Mouse (Mus musculus) liver, adult 2 months (tissue): ENCODE measurements around the gene Anks3. TPM values are rescaled to one million over a fixed set of nuclear protein-coding genes. Genes with fewer than 3 reads are reported as not detected.

Experiments used
- DNase-seq: peaks from one replicate; pipeline ENCODE4 v3.0.0-alpha.2; 2011; ENCODE audit warnings: low read depth, low spot score; ENCODE audit errors: extremely low read depth
- H3K27ac ChIP-seq: fragments of 200-500 bp; replicated peaks from 2 replicates; pipeline ENCODE4 v1.5.1; 2012; ENCODE audit warnings: low read depth, mild to moderate bottlenecking, control low read depth, inconsistent platforms, low read length; ENCODE audit not compliant: insufficient read depth
- H3K27me3 ChIP-seq: fragments of 200-500 bp; 2 replicates; pipeline ENCODE4 v1.6.1; 2012; ENCODE audit warnings: mild to moderate bottlenecking, moderate library complexity, low read length, inconsistent platforms; ENCODE audit not compliant: control insufficient read depth, insufficient read depth
- H3K36me3 ChIP-seq: fragments of 200-500 bp; 2 replicates; pipeline ENCODE4 v1.6.1; 2012; ENCODE audit warnings: low read length, inconsistent platforms; ENCODE audit not compliant: control insufficient read depth, insufficient read depth
- H3K4me1 ChIP-seq: fragments of 200-500 bp; 2 replicates; pipeline ENCODE4 v1.6.1; 2011; ENCODE audit warnings: low read length; ENCODE audit not compliant: control insufficient read depth, insufficient read depth
- H3K4me3 ChIP-seq: fragments of 200-500 bp; 2 replicates; pipeline ENCODE4 v1.5.1; 2011; ENCODE audit warnings: low read depth, mild to moderate bottlenecking, control low read depth, low read length, moderate library complexity; ENCODE audit not compliant: insufficient read depth
- H3K79me2 ChIP-seq: fragments of 200-500 bp; 2 replicates; pipeline ENCODE4 v1.6.1; 2012; ENCODE audit warnings: inconsistent platforms, mild to moderate bottlenecking, low read length, moderate library complexity; ENCODE audit not compliant: control insufficient read depth, insufficient read depth
- H3K9ac ChIP-seq: fragments of 200-500 bp; 2 replicates; pipeline ENCODE4 v1.6.1; 2012; ENCODE audit warnings: low read depth, mild to moderate bottlenecking, control low read depth, inconsistent platforms, low read length
- CTCF ChIP-seq: fragments of 200-500 bp; IDR thresholded peaks from 2 replicates; pipeline ENCODE4 v1.5.1; 2011; ENCODE audit warnings: low read depth, low read length, control low read depth
- POLR2A ChIP-seq: fragments of 200-500 bp; IDR thresholded peaks from 2 replicates; pipeline ENCODE4 v1.6.1; 2011; ENCODE audit warnings: low read length, control low read depth; ENCODE audit not compliant: insufficient read depth; ENCODE audit errors: extremely low read depth
- WGBS: fragments of 180-500 bp; shearing (Covaris S2); methylation state at CpG from one replicate; pipeline ENCODE4 v1.1.7; 2018; 5-methylcytosine and 5-hydroxymethylcytosine counted together
- polyA plus RNA-seq: library from polyadenylated mRNA; depleted of rRNA; stranded (reverse); fragments of >200 nt; gene quantifications from 2 replicates; pipeline ENCODE4 v1.2.3, GENCODE M21; 2012; rRNA removed
- total RNA-seq: library from RNA; depleted of rRNA; stranded (reverse); fragments of >200 nt; gene quantifications from 2 replicates; pipeline ENCODE4 v1.2.3, GENCODE M21; 2014; rRNA removed

Anks3 gene
- total and polyA plus RNA-seq, 2 experiments, result 11.3 to 22.3 TPM

DNA sequence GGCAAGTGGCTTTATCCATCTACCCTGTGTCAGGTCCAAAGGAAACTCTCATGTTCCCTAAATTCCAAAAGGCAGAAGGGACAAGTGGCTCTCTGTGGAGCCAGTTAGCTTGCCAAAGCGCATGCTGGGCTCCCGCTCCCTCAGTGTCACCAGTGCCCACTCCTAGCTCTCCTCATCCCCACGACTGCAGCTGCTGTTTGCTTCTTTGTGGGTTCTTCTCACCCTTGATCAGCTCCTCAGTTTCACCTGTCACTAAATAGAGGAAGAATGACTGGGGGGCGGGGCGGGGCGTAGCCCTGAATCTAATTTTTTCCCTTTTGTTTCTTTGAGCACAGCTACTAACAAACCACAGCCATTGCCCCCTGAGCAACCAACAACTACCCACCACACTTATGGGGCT lies 65.1 kb downstream of the Anks3 start:
- H3K27ac ChIP-seq, result no peak overlapping the region
- H3K36me3 ChIP-seq, result no peaks in the 10 kb centered on the region
- no peak overlapping the region for H3K9ac ChIP-seq
- H3K4me1 ChIP-seq, result peaks cover 28% of the 10 kb centered on the region
- no peak for DNase-seq
- no peaks in the 10 kb centered on the region for H3K27me3 ChIP-seq
- TF ChIP-seq CTCF, result no peak
- H3K79me2 ChIP-seq, result peaks cover 31% of the 10 kb centered on the region; the same call in 1 of the 2 replicates
- H3K4me3 ChIP-seq, result no peak overlapping the region
- WGBS, result 94% methylated on average over 6 of the region's 6 CpGs

DNA sequence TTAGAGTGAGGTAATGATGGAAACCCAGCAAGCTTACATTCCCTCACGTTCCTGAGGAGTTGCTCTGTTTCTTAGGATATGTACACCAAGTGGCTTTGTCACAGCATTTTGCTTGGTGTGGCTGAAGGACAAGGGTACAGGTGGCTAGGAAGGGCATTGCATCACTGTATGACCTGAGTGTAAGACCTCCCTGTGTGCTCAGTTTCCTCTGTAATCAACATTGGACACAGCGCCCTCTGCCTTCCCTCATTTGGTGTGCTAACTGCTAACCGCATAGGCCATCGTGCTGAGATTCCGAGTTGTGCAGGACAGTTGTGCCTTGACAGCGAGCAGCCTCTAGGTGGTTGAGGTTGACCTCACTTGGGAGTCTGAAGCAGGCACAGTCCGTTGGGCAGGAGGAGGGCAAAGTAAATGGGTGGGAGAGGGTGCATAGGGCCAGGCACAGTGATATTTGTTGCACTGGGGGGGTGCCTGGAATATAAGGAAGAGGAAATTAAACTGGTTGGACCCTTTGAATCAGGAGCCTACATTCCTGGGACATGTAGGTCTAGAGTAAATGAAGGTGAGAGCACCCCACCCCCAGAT lies 66.8 kb downstream of the Anks3 start:
- Histone ChIP-seq H3K4me1 (peaks cover 28% of the 10 kb centered on the region), H3K27me3 (no peaks in the 10 kb centered on the region), H3K4me3 (no peak overlapping the region), H3K36me3 (no peaks in the 10 kb centered on the region), H3K9ac (peak overlapping the region; percentile 24), H3K27ac (peak overlapping the region; percentile 74), H3K79me2 (peaks cover 31% of the 10 kb centered on the region; the same call in 1 of the 2 replicates)
- TF ChIP-seq POLR2A (no peak), CTCF (peak; percentile 62)
- 15% methylated on average over 7 of the region's 7 CpGs for WGBS
- DNase-seq, result peak; percentile 77

DNA sequence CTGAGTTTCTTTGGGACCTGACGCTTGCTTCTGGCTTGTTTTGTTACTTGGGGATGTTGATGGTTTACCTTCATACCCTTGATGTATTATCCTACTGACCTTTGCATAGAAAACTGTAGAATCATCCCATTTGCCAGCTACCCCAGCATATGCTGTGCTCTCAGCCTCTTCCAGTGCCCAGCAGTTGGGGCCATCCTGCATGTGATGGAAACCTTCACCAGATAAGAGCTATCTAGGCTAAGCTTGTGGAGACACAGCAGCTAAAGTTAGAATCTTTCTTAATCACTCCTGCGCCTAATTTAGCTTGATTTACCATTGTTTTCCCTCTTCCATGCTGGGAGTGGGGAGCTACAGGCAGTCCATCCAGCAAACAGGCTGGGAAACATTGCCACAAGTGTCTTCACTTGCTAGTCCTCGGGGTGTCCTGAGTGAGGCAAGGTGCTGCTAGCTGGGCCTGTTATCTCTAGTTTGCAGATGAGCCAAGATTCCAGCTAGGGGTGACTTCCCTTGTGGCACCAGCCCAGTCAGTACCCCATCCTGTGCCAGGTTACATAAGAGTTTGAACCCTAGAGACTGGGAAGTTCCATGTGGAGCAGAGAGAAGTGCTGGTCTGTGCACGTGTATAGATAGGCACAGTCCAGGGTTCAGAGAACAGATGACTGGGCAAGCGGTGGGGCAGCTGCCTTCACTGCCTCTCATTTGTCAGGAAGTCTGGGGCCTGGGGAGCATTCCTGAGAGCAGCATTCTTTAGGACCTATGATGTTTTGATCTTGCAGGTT lies 67.6 kb downstream of the Anks3 start:
- no peak overlapping the region; the same call in 1 of the 2 replicates for H3K9ac ChIP-seq
- TF ChIP-seq POLR2A (no peak), CTCF (no peak)
- peak; percentile 99 for DNase-seq

DNA sequence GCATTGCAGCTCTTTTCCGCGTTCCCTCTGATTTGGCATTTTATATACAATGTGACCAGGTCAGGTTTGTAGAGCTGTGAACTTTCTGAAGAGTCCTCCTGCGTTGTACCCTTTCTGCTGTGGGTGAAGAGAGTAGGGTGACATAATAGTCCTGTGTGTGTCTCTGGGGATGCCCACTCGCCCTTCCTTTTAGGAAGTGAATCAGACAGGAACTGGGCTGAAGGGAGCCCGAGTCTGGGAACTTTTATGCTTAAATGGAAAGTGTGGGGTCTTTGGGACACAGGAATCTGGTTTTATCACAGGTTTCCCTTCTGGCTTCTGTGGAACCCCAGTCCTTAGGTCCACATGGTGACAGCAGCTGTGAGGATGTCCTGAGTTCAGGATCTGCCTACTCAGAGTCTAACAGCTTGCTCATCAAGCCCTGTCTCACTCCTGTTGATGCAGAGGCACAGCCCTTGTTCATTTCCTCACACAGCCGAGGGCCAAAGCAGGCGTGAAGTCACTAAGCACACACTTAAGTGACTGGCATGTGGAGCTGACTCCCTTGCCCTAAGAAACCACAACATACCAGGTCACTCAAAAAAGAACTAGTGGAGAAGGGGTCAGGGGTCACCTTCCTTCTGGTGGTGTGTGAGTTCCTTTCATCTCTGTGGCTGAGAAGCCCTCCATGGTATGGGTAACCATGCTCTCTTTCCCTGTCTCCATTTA lies 69.7 kb downstream of the Anks3 start:
- Histone ChIP-seq H3K79me2 (peaks cover 40% of the 10 kb centered on the region; the same call in 1 of the 2 replicates), H3K27me3 (no peaks in the 10 kb centered on the region), H3K36me3 (no peaks in the 10 kb centered on the region), H3K9ac (no peak overlapping the region), H3K4me1 (peaks cover 39% of the 10 kb centered on the region), H3K27ac (peak overlapping the region; percentile 42), H3K4me3 (no peak overlapping the region)
- WGBS, result 65% methylated on average over 7 of the region's 7 CpGs
- TF ChIP-seq POLR2A (no peak), CTCF (no peak)
- no peak for DNase-seq

More for the DNA sequence above, 67.6 kb downstream of the Anks3 start:
- H3K27me3 ChIP-seq, result no peaks in the 10 kb centered on the region
- WGBS, result 19% methylated on average over 5 of the region's 5 CpGs
- H3K36me3 ChIP-seq, result no peaks in the 10 kb centered on the region
- no peak overlapping the region for H3K4me3 ChIP-seq
- peak overlapping the region; percentile 74 for H3K27ac ChIP-seq
- peaks cover 30% of the 10 kb centered on the region for H3K4me1 ChIP-seq
- H3K79me2 ChIP-seq, result peaks cover 31% of the 10 kb centered on the region; the same call in 1 of the 2 replicates

DNA sequence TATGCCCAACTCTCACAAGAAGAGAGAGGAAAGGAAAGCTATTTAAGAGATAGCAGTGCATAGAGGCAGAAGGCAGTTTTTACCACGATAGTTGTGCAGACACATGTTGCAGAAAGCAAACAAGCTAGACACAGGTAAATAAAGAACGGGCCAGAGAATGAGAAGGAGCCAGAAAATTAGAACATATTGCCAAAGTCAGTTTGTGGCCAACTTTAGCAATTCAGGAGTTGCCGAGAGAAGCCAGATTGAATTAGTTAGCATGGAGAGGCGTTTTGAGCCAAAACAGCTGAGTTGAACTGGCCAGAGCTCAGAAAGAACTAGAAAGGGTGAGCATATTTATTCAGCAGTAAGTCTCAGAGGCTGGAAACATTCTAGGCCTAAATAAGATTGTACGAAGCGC lies 71.8 kb downstream of the Anks3 start:
- peaks cover 47% of the 10 kb centered on the region for H3K4me1 ChIP-seq
- no peak for TF ChIP-seq CTCF
- TF ChIP-seq POLR2A, result no peak
- DNase-seq, result peak; percentile 99
- H3K27me3 ChIP-seq, result no peaks in the 10 kb centered on the region
- peaks cover 39% of the 10 kb centered on the region; the same call in 1 of the 2 replicates for H3K79me2 ChIP-seq
- 0 out of 2 replicates have a peak, but pooled peaks cover 2% of the 10 kb centered on the region for H3K36me3 ChIP-seq
- WGBS, result 18% methylated on average over 6 of the region's 6 CpGs
- no peak overlapping the region for H3K4me3 ChIP-seq
- no peak overlapping the region for H3K9ac ChIP-seq
- H3K27ac ChIP-seq, result peak overlapping the region; percentile 24; the same call in 1 of the 2 replicates

Other genes starting within 250 kb of the Anks3 start
- 10.0 and 11.2 TPM in 2 replicates for gene Nmral1, start 244.8 kb downstream of the Anks3 start, total RNA-seq
- gene Nmral1, start 244.8 kb downstream of the Anks3 start, polyA plus RNA-seq, result 4.8 and 7.8 TPM in 2 replicates
- 40.7 and 52.9 TPM in 2 replicates for gene Hmox2, start 237.8 kb downstream of the Anks3 start, total RNA-seq
- gene Hmox2, start 237.8 kb downstream of the Anks3 start, polyA plus RNA-seq, result 25.4 and 28.3 TPM in 2 replicates
- gene Cdip1, start 173.9 kb downstream of the Anks3 start, total RNA-seq, result 46.2 and 47.4 TPM in 2 replicates
- gene Cdip1, start 173.9 kb downstream of the Anks3 start, polyA plus RNA-seq, result 101 and 116 TPM in 2 replicates
- not detected in 2 replicates for gene 4930562C15Rik, start 128.8 kb downstream of the Anks3 start, total RNA-seq
- not detected in 2 replicates for gene 4930562C15Rik, start 128.8 kb downstream of the Anks3 start, polyA plus RNA-seq
- gene Ubald1, start 83.9 kb downstream of the Anks3 start, total RNA-seq, result 4.0 and 7.1 TPM in 2 replicates
- gene Ubald1, start 83.9 kb downstream of the Anks3 start, polyA plus RNA-seq, result 13.6 and 15.5 TPM in 2 replicates
- gene Mgrn1, start 78.0 kb downstream of the Anks3 start, total RNA-seq, result 28.2 and 42.8 TPM in 2 replicates
- 59.0 and 71.0 TPM in 2 replicates for gene Mgrn1, start 78.0 kb downstream of the Anks3 start, polyA plus RNA-seq
- 12.2 and 16.2 TPM in 2 replicates for gene Nudt16l1, start 25.4 kb downstream of the Anks3 start, total RNA-seq
- 53.5 and 57.0 TPM in 2 replicates for gene Nudt16l1, start 25.4 kb downstream of the Anks3 start, polyA plus RNA-seq
- not detected in 2 replicates for gene Sept12, start 33.6 kb upstream of the Anks3 start, total RNA-seq
- not detected in 2 replicates for gene Sept12, start 33.6 kb upstream of the Anks3 start, polyA plus RNA-seq
- gene Smim22, start 43.1 kb upstream of the Anks3 start, total RNA-seq, result 3.6 and 14.6 TPM in 2 replicates
- gene Smim22, start 43.1 kb upstream of the Anks3 start, polyA plus RNA-seq, result 13.9 and 35.5 TPM in 2 replicates
- gene Rogdi, start 49.3 kb upstream of the Anks3 start, total RNA-seq, result 5.2 and 7.5 TPM in 2 replicates
- gene Rogdi, start 49.3 kb upstream of the Anks3 start, polyA plus RNA-seq, result 29.9 and 53.7 TPM in 2 replicates
- 48.5 and 50.3 TPM in 2 replicates for gene Glyr1, start 85.7 kb upstream of the Anks3 start, total RNA-seq
- 42.8 and 48.6 TPM in 2 replicates for gene Glyr1, start 85.7 kb upstream of the Anks3 start, polyA plus RNA-seq
- 11.5 and 15.6 TPM in 2 replicates for gene Ubn1, start 85.9 kb upstream of the Anks3 start, total RNA-seq
- 12.1 and 15.6 TPM in 2 replicates for gene Ubn1, start 85.9 kb upstream of the Anks3 start, polyA plus RNA-seq
- gene Ppl, start 168.2 kb upstream of the Anks3 start, total RNA-seq, result 9.4 and 10.2 TPM in 2 replicates
- 3.3 and 3.6 TPM in 2 replicates for gene Ppl, start 168.2 kb upstream of the Anks3 start, polyA plus RNA-seq
- 0.09 and 0.13 TPM in 2 replicates for gene Sec14l5, start 182.9 kb upstream of the Anks3 start, total RNA-seq
- gene Sec14l5, start 182.9 kb upstream of the Anks3 start, polyA plus RNA-seq, result 0.01 and 0.02 TPM in 2 replicates
- 10.0 and 13.4 TPM in 2 replicates for gene Nagpa, start 239.8 kb upstream of the Anks3 start, total RNA-seq
- 22.1 and 24.0 TPM in 2 replicates for gene Nagpa, start 239.8 kb upstream of the Anks3 start, polyA plus RNA-seq